Mouse (Mus musculus): ENCODE data around the gene Stx16. TPM values are rescaled to one million over a fixed set of nuclear protein-coding genes. Genes with fewer than 3 reads are reported as not detected.
A peak's percentile ranks its signal among the peaks of the same experiment; 100 is the strongest.

The Stx16 gene
- total and polyA plus RNA-seq, 2 experiments from 2014 or later, result 10.5 to 35.4 TPM

DNA sequence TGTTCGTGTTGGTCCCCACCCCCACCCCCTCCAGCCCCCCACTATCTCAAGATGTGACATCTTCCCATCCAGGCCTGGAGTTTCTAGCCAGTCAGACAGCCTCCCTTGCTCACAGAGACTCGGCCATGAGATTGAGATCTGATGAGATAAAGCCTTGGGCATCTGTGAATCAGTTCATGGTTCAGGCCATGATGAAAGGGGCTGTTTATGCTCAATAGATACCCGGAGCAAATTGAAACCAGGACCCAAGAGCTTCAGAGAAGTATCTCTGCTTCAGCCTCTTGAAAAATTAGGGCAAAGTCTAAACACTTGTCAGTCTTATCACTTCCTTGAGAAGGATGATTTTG lies 25.8 kb upstream of the Stx16 start:
- Histone ChIP-seq H3K9ac (replicated peaks; ENCODE audit: low read length, poor library complexity, severe bottlenecking) (no peak overlapping the region), H3K27ac (ENCODE audit: low read depth, low read length) (no peak overlapping the region), H3K9me3 (ENCODE audit: low read length) (no peaks in the 10 kb centered on the region), H3K27me3 (ENCODE audit: insufficient read depth, low read length) (no peaks in the 10 kb centered on the region), H3K4me2 (ENCODE audit: low read depth, low read length, poor library complexity, severe bottlenecking) (no peak overlapping the region), H3K36me3 (ENCODE audit: insufficient read depth, low read length) (no peaks in the 10 kb centered on the region), H3K4me1 (ENCODE audit: insufficient read depth, low read length) (0 out of 2 replicates have a peak, but pooled peaks cover 3% of the 10 kb centered on the region), H3K4me3 (ENCODE audit: low read depth, low read length) (no peak overlapping the region)
- ATAC-seq (ENCODE audit: low FRiP score) (no peak), DNase-seq (ENCODE audit: low spot score) (peak; percentile 5)
- no peak for TF ChIP-seq CTCF (IDR thresholded peaks at IDR 0.05)
- 25% methylated on average over 3 of the region's 3 CpGs for WGBS

DNA sequence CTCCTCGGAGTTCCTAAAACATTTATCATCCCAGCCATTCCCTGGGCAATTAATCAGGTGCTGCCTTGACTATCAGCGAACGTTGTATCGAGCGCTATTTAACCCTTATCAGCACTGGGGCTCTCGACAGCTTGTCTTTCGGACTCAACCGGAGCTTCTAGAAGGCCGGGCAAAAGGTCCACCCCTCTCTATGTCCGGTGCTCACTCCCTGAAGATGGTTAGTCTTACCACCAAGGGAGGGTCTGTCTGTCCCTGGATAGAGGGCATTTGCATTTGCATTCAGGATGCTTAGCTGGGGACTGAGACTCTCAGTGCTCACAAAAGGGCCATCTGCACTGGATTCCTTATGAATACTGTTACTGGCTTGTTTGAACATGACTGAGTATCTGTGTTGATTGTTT lies 25.0 kb upstream of the Stx16 start:
- H3K4me1 ChIP-seq (ENCODE audit: insufficient read depth, low read length), result 0 out of 2 replicates have a peak, but pooled peaks cover 3% of the 10 kb centered on the region
- WGBS, result 14% methylated on average over 10 of the region's 10 CpGs
- H3K27me3 ChIP-seq (ENCODE audit: insufficient read depth, low read length), result no peaks in the 10 kb centered on the region
- DNase-seq (ENCODE audit: low spot score) (peak; percentile 22), ATAC-seq (ENCODE audit: low FRiP score) (no peak)
- H3K4me2 ChIP-seq (ENCODE audit: low read depth, low read length, poor library complexity, severe bottlenecking), result no peak overlapping the region
- H3K27ac ChIP-seq (ENCODE audit: low read depth, low read length), result no peak overlapping the region
- H3K4me3 ChIP-seq (ENCODE audit: low read depth, low read length), result no peak overlapping the region
- no peaks in the 10 kb centered on the region for H3K9me3 ChIP-seq (ENCODE audit: low read length)
- 0 out of 2 replicates have a peak overlapping the region, but pooled peaks have one; percentile 4 for H3K9ac ChIP-seq (replicated peaks; ENCODE audit: low read length, poor library complexity, severe bottlenecking)
- no peak for TF ChIP-seq CTCF (IDR thresholded peaks at IDR 0.05)
- no peaks in the 10 kb centered on the region for H3K36me3 ChIP-seq (ENCODE audit: insufficient read depth, low read length)

DNA sequence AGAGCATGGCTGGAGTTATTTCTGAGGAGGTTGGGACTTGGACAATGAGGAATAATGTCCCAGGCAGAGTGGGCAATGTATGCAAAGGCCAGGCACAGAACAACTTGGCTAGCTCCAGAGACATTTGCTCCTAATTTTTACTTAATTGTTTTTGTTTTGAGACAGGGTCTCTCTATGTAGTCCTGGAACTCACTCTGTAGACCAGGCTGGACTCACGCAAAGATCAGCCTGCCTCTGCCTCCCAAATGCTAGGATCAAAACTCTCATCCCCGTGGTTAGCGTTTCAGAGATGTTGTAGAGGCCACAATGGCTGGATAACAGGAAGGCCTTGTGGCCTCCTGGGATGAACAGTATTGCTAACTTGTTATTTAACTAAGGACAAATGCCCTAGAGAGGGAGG lies 21.6 kb upstream of the Stx16 start:
- no peak for TF ChIP-seq CTCF (IDR thresholded peaks at IDR 0.05)
- no peaks in the 10 kb centered on the region for H3K36me3 ChIP-seq (ENCODE audit: insufficient read depth, low read length)
- no peak overlapping the region for H3K9ac ChIP-seq (replicated peaks; ENCODE audit: low read length, poor library complexity, severe bottlenecking)
- WGBS, result 97% methylated on average over 3 of the region's 3 CpGs
- H3K27ac ChIP-seq (ENCODE audit: low read depth, low read length), result no peak overlapping the region
- no peak overlapping the region for H3K4me3 ChIP-seq (ENCODE audit: low read depth, low read length)
- no peak overlapping the region for H3K4me2 ChIP-seq (ENCODE audit: low read depth, low read length, poor library complexity, severe bottlenecking)
- 0 out of 2 replicates have a peak, but pooled peaks cover 3% of the 10 kb centered on the region for H3K4me1 ChIP-seq (ENCODE audit: insufficient read depth, low read length)
- no peaks in the 10 kb centered on the region for H3K27me3 ChIP-seq (ENCODE audit: insufficient read depth, low read length)
- no peak for ATAC-seq (ENCODE audit: low FRiP score)
- H3K9me3 ChIP-seq (ENCODE audit: low read length), result no peaks in the 10 kb centered on the region
- DNase-seq (ENCODE audit: low spot score), result no peak

DNA sequence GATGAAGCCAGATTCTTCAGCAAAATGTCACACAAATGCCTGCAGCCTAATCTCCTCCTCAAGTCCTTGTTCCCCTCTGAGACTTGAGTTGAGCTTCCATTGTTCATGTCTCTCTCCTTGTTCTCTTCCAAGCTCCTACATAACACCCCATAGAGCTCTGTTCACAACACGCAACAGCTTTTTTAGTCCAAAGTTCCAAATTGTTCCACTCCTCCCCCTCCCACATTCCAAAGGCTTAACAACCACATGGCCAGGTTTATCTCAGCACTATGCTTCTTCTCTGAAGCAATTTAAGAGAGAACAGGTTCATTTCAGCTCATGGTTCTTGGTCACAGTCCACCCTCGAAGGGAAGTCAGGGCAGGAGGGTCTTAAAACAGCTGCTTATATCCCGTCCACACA lies 18.4 kb upstream of the Stx16 start:
- Histone ChIP-seq H3K9me3 (ENCODE audit: low read length) (no peaks in the 10 kb centered on the region), H3K4me2 (ENCODE audit: low read depth, low read length, poor library complexity, severe bottlenecking) (no peak overlapping the region), H3K27me3 (ENCODE audit: insufficient read depth, low read length) (no peaks in the 10 kb centered on the region), H3K4me1 (ENCODE audit: insufficient read depth, low read length) (no peaks in the 10 kb centered on the region), H3K4me3 (ENCODE audit: low read depth, low read length) (no peak overlapping the region), H3K36me3 (ENCODE audit: insufficient read depth, low read length) (no peaks in the 10 kb centered on the region), H3K9ac (replicated peaks; ENCODE audit: low read length, poor library complexity, severe bottlenecking) (no peak overlapping the region), H3K27ac (ENCODE audit: low read depth, low read length) (no peak overlapping the region)
- TF ChIP-seq CTCF (IDR thresholded peaks at IDR 0.05), result no peak
- 75% methylated on average over 3 of the region's 3 CpGs for WGBS
- no peak for DNase-seq (ENCODE audit: low spot score)
- no peak for ATAC-seq (ENCODE audit: low FRiP score)

DNA sequence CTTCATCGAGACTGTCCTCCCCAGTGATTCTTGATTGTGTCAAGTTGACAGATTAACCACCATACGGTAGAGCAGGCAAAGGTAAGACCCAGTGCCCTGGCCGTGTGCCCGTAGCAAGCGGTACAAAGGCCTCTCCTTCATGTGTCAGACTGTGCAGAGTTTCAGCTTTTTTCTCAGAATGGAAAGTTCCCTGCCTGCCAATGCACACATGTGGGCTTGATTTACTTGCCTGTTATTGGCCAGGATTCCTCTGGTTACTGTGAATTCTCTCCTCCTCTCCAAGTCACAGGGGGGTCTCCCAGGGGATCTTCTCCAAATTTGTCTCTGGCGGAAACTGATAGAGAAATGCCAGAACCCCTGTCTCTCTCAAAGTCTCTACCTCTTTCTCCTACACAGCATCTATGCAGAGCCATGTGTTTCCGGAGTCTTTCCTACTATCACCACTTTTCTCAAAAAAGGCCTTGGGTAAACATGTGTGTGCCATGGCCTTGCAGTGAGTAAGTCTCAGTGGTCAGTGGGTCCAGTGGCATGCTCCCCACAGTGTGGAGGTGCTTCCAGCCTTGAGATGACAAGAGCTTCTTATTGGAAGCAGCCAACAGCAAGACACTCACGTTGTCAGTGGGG lies 17.7 kb upstream of the Stx16 start:
- H3K4me1 ChIP-seq (ENCODE audit: insufficient read depth, low read length), result no peaks in the 10 kb centered on the region
- no peak overlapping the region for H3K9ac ChIP-seq (replicated peaks; ENCODE audit: low read length, poor library complexity, severe bottlenecking)
- 81% methylated on average over 8 of the region's 8 CpGs for WGBS
- no peaks in the 10 kb centered on the region for H3K9me3 ChIP-seq (ENCODE audit: low read length)
- H3K4me3 ChIP-seq (ENCODE audit: low read depth, low read length), result no peak overlapping the region
- H3K36me3 ChIP-seq (ENCODE audit: insufficient read depth, low read length), result no peaks in the 10 kb centered on the region
- H3K4me2 ChIP-seq (ENCODE audit: low read depth, low read length, poor library complexity, severe bottlenecking), result no peak overlapping the region
- ATAC-seq (ENCODE audit: low FRiP score) (no peak), DNase-seq (ENCODE audit: low spot score) (no peak)
- no peak overlapping the region for H3K27ac ChIP-seq (ENCODE audit: low read depth, low read length)
- H3K27me3 ChIP-seq (ENCODE audit: insufficient read depth, low read length), result no peaks in the 10 kb centered on the region
- TF ChIP-seq CTCF (IDR thresholded peaks at IDR 0.05), result no peak

DNA sequence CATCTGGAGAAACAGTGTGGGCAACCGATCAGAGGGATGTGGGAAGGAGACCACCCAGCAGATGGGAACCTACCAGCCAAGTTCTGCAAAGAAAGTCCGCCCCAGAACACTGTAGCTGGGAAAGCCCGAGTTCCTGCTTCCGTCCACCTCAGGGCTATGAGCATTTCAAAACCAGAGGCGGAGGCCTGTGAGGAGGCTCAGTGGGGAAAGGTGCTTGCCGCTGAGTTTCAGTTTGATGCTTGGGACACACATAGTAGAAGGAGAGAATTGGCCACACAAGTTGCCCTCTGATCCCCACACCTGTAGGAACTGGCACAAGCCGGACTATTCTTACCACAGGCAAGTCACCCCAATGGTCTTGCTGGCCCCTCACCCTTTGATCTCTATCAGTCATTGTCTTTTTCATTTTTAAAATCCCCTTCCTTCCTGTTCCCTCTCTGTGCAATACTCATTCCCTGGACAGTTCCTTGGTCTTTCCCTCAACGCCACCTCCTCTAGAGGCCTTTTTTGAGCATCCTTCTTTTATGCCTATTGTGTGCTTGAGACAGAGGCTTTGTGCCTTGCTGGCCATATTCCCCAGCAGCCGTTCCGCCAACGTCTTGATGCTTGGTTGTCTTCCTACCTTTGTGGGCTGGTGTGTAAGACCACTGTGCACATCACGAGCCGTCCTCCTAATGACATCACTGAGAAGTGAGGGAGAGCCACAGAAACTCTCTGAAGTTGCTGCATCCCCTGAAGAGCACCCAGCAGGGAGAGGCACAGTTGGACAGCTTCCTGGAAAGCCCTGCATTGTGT lies 16.3 kb upstream of the Stx16 start:
- Histone ChIP-seq H3K4me3 (ENCODE audit: low read depth, low read length) (no peak overlapping the region), H3K27ac (ENCODE audit: low read depth, low read length) (no peak overlapping the region), H3K4me1 (ENCODE audit: insufficient read depth, low read length) (no peaks in the 10 kb centered on the region), H3K9ac (replicated peaks; ENCODE audit: low read length, poor library complexity, severe bottlenecking) (no peak overlapping the region), H3K9me3 (ENCODE audit: low read length) (no peaks in the 10 kb centered on the region), H3K4me2 (ENCODE audit: low read depth, low read length, poor library complexity, severe bottlenecking) (no peak overlapping the region), H3K36me3 (ENCODE audit: insufficient read depth, low read length) (no peaks in the 10 kb centered on the region), H3K27me3 (ENCODE audit: insufficient read depth, low read length) (no peaks in the 10 kb centered on the region)
- no peak for TF ChIP-seq CTCF (IDR thresholded peaks at IDR 0.05)
- no peak for DNase-seq (ENCODE audit: low spot score)
- ATAC-seq (ENCODE audit: low FRiP score), result no peak
- WGBS, result 88% methylated on average over 13 of the region's 13 CpGs
